Mouse (Mus musculus): Measurements from ENCODE around the gene Slc16a6. TPM values are rescaled to one million over a fixed set of nuclear protein-coding genes. Genes with fewer than 3 reads are reported as not detected.

Slc16a6 gene
- total RNA-seq, 1 experiment from 2014 or later, result 9.4 TPM

Other genes starting within 250 kb of the Slc16a6 start
- gene Rgs9, start 175.5 kb downstream of the Slc16a6 start, total RNA-seq (2017), result 2.3 and 2.4 TPM in 2 replicates
- 62.2 and 64.9 TPM in 2 replicates for gene Gna13, start 110.8 kb downstream of the Slc16a6 start, total RNA-seq (2017)
- 0.10 and 0.19 TPM in 2 replicates for gene 9930022D16Rik, start 59.7 kb downstream of the Slc16a6 start, total RNA-seq (2017)
- 71.4 and 80.7 TPM in 2 replicates for gene Amz2, start 47.7 kb downstream of the Slc16a6 start, total RNA-seq (2017)
- 1.2 and 4.4 TPM in 2 replicates for gene Arsg, start 224 bp downstream of the Slc16a6 start, total RNA-seq (2017)
- gene Wipi1, start 138.4 kb upstream of the Slc16a6 start, total RNA-seq (2017), result 3.8 and 4.1 TPM in 2 replicates
- 129 and 145 TPM in 2 replicates for gene Prkar1a, start 175.8 kb upstream of the Slc16a6 start, total RNA-seq (2017)
- not detected in 2 replicates for gene Fam20a, start 248.7 kb upstream of the Slc16a6 start, total RNA-seq (2017)